Mouse (Mus musculus) testis, adult 10 weeks (tissue): ENCODE results near the gene Rxfp4. TPM values are rescaled to one million over a fixed set of nuclear protein-coding genes. Genes with fewer than 3 reads are reported as not detected.

Source experiments
- polyA plus RNA-seq: library from polyadenylated mRNA; stranded (reverse); fragments of 350-450 nt; fragmentation: Illumina TruSeq; extraction: RNeasy Lipid Tissue Mini Kit (QIAGEN cat#74804); gene quantifications from one replicate; pipeline ENCODE4 v1.2.3, GENCODE M21; 2014; ENCODE audit warnings: low read depth, low replicate concordance

Rxfp4 gene
- polyA plus RNA-seq: not detected

DNA sequence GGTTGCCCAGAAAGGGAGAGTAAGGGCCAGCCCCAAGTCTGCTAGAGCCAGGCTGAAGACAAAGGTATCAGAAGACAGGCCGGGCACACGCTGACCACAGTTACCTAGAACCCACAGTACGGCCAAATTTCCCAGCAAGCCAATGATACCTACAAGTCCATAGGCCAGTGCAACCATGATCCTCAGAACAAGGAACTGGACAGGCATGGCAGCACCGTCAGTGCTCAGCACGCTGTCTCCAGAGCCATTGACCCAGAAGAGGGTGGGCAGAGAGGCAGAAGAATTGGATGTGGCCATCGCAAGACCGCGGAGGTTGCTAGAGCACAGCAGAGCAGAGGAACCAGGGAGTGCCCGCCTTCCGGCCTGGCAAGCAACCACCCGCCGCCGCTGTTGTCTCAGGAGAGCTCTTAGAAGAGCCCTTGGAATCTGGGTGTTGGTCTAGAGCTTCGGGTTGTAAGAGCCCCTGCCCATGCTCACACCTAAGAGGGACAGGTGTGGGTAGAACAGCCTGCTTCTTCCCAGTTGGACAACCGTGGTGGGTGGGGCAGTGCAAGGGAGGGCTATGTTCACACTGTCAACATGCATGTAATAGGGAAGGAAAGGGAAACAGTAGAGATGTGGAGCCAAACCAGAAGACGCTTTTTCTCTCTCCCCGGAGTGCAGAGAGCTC, at the start of gene Rxfp4:
Gene Rxfp4 (minus strand): TSS at position 297 of the 670 bp plus-strand sequence.

GRCm38 (mm10) chr3:88684980-88685941, 32.3 kb upstream of the Rxfp4 start, which contains the start of gene Khdc4:
TSS of gene Khdc4 (plus strand) at chr3:88685803.

GRCm38 (mm10) chr3:88605666-88606065, 47.3 kb downstream of the Rxfp4 start, which contains the start of gene Arhgef2:
TSS of gene Arhgef2 (plus strand) at chr3:88605966.

Other genes starting within 250 kb of the Rxfp4 start
- 3.5 TPM for gene Pmf1, start 242.8 kb downstream of the Rxfp4 start, polyA plus RNA-seq
- gene Slc25a44, start 228.0 kb downstream of the Rxfp4 start, polyA plus RNA-seq: 5.8 TPM
- gene Sema4a, start 192.0 kb downstream of the Rxfp4 start, polyA plus RNA-seq: 17.0 TPM
- 0.32 TPM for gene Lmna, start 143.2 kb downstream of the Rxfp4 start, polyA plus RNA-seq
- 1.4 TPM for gene Mex3a, start 120.7 kb downstream of the Rxfp4 start, polyA plus RNA-seq
- gene Rab25, start 104.8 kb downstream of the Rxfp4 start, polyA plus RNA-seq: not detected
- gene Lamtor2, start 100.1 kb downstream of the Rxfp4 start, polyA plus RNA-seq: 2.0 TPM
- 11.9 TPM for gene Ubqln4, start 99.4 kb downstream of the Rxfp4 start, polyA plus RNA-seq
- 32.1 TPM for gene Ssr2, start 77.3 kb downstream of the Rxfp4 start, polyA plus RNA-seq
- gene Arhgef2, start 47.2 kb downstream of the Rxfp4 start, polyA plus RNA-seq: 31.6 TPM
- gene Khdc4, start 32.7 kb upstream of the Rxfp4 start, polyA plus RNA-seq: 35.1 TPM
- gene Rit1, start 63.7 kb upstream of the Rxfp4 start, polyA plus RNA-seq: 10.2 TPM
- gene Syt11, start 122.0 kb upstream of the Rxfp4 start, polyA plus RNA-seq: 106 TPM
- gene Gon4l, start 182.1 kb upstream of the Rxfp4 start, polyA plus RNA-seq: 14.5 TPM